ENCODE assay signal across 8 mouse cellular contexts in genomic region chr3:37398661-37399395, GRCm38 (mm10). TPM values are rescaled to one million over a fixed set of nuclear protein-coding genes. Genes with fewer than 3 reads are reported as not detected.
DNase-seq lines count a peak whose midpoint lies in the region; ATAC-seq and TF ChIP-seq lines count a peak whose summit lies in the region.

No protein-coding gene starts in this region.

- no peak overlapping the region for H3K4me3 ChIP-seq in heart, embryonic 11.5 days (ENCODE audit: low read depth, low read length)
- no peak overlapping the region for H3K4me3 ChIP-seq in heart, adult 2 months
- no peak overlapping the region for H3K4me3 ChIP-seq in thymus, adult 2 months (ENCODE audit: control insufficient read depth, insufficient read depth, low read length)
- no peak overlapping the region for H3K4me3 ChIP-seq in forebrain, embryonic 15.5 days

- no peak for TF ChIP-seq CTCF in heart, adult 2 months (IDR thresholded peaks at IDR 0.05)
- TF ChIP-seq CTCF in thymus, adult 2 months (IDR thresholded peaks at IDR 0.05; ENCODE audit: borderline replicate concordance, control insufficient read depth, extremely low read depth, insufficient read depth, low read length, poor library complexity): no peak

- H3K4me2 ChIP-seq in heart, embryonic 11.5 days: no peak overlapping the region
- no peak overlapping the region for H3K4me2 ChIP-seq in forebrain, embryonic 15.5 days (replicated peaks)

- H3K9me3 ChIP-seq in heart, embryonic 11.5 days (replicated peaks; ENCODE audit: control insufficient read depth, low read length): no peaks in the 10 kb centered on the region
- H3K9me3 ChIP-seq in forebrain, embryonic 15.5 days: no peaks in the 10 kb centered on the region

- no peaks in the 10 kb centered on the region for H3K36me3 ChIP-seq in heart, embryonic 11.5 days (ENCODE audit: control insufficient read depth, insufficient read depth, low read length)
- H3K36me3 ChIP-seq in heart, adult 2 months (ENCODE audit: control insufficient read depth, insufficient read depth, low read length): peaks cover 6% of the 10 kb centered on the region; the same call in 1 of the 2 replicates
- no peaks in the 10 kb centered on the region for H3K36me3 ChIP-seq in thymus, adult 2 months (ENCODE audit: control insufficient read depth, insufficient read depth, low read length)
- no peaks in the 10 kb centered on the region for H3K36me3 ChIP-seq in forebrain, embryonic 15.5 days

- H3K27me3 ChIP-seq in heart, embryonic 11.5 days (ENCODE audit: control insufficient read depth, insufficient read depth, low read length): no peaks in the 10 kb centered on the region
- no peaks in the 10 kb centered on the region for H3K27me3 ChIP-seq in heart, adult 2 months (ENCODE audit: control insufficient read depth, insufficient read depth, low read length)
- no peaks in the 10 kb centered on the region for H3K27me3 ChIP-seq in thymus, adult 2 months (ENCODE audit: control insufficient read depth, insufficient read depth, low read length)
- no peaks in the 10 kb centered on the region for H3K27me3 ChIP-seq in forebrain, embryonic 15.5 days

- TF ChIP-seq EP300 in heart, adult 2 months (IDR thresholded peaks at IDR 0.05; ENCODE audit: insufficient read depth, low read depth, low read length): 0 out of 2 replicates have a peak, but pooled peaks have one; percentile 46

- H3K9ac ChIP-seq in heart, embryonic 11.5 days (ENCODE audit: low read depth, low read length): no peak overlapping the region
- no peak overlapping the region for H3K9ac ChIP-seq in heart, adult 2 months (ENCODE audit: low read depth, low read length)
- no peak overlapping the region for H3K9ac ChIP-seq in forebrain, embryonic 15.5 days (replicated peaks)

- H3K27ac ChIP-seq in heart, embryonic 11.5 days (ENCODE audit: low read depth, low read length): no peak overlapping the region
- peak overlapping the region; percentile 52 for H3K27ac ChIP-seq in heart, adult 2 months
- H3K27ac ChIP-seq in thymus, adult 2 months (ENCODE audit: control insufficient read depth, insufficient read depth, low read length): no peak overlapping the region
- H3K27ac ChIP-seq in forebrain, embryonic 15.5 days (replicated peaks): no peak overlapping the region

- no peaks in the 10 kb centered on the region for H3K79me2 ChIP-seq in heart, adult 2 months (replicated peaks; ENCODE audit: control insufficient read depth, insufficient read depth, low read length)

- TF ChIP-seq POLR2A in heart, adult 2 months (IDR thresholded peaks at IDR 0.05; ENCODE audit: insufficient read depth, low read depth, low read length): no peak
- no peak for TF ChIP-seq POLR2A in thymus, adult 2 months (IDR thresholded peaks at IDR 0.05; ENCODE audit: control insufficient read depth, extremely low read depth, insufficient read depth, low read length, poor library complexity)

- no peak for ATAC-seq in heart, embryonic 11.5 days (replicated peaks; ENCODE audit: insufficient number of reproducible peaks, low FRiP score, low TSS enrichment)
- no peak for ATAC-seq in forebrain, embryonic 15.5 days (replicated peaks)

- no peaks in the 10 kb centered on the region for H3K4me1 ChIP-seq in heart, embryonic 11.5 days (ENCODE audit: control insufficient read depth, insufficient read depth, low read length)
- peaks cover 8% of the 10 kb centered on the region for H3K4me1 ChIP-seq in heart, adult 2 months (ENCODE audit: control insufficient read depth, insufficient read depth, low read length)
- H3K4me1 ChIP-seq in thymus, adult 2 months (replicated peaks; ENCODE audit: control insufficient read depth, insufficient read depth, low read length): no peaks in the 10 kb centered on the region
- no peaks in the 10 kb centered on the region for H3K4me1 ChIP-seq in forebrain, embryonic 15.5 days

- DNase-seq in heart, adult 11 months: peak; percentile 99
- DNase-seq in adipocyte (ENCODE audit: low spot score): peak; percentile 88
- peak; percentile 73 to 86 for DNase-seq in heart, adult 2 months
- DNase-seq in lung, postnatal 4 days: peak; percentile 66 to 88
- DNase-seq in left cerebral cortex, adult 9 months (ENCODE audit: low spot score in 2 of 2): no peak
- DNase-seq in thymus, adult 2 months: no peak

- intact Hi-C loops in heart, adult 2 months (cut with DNase I): no loop called here

- WGBS in heart, embryonic 11.5 days (ENCODE audit: insufficient replicate concordance): 74% methylated on average over 7 of the region's 7 CpGs
- WGBS in heart, adult 2 months: 58% methylated on average over 7 of the region's 7 CpGs
- WGBS in thymus, adult 2 months: 89% methylated on average over 7 of the region's 7 CpGs
- 86% methylated on average over 7 of the region's 7 CpGs for WGBS in forebrain, embryonic 15.5 days

RNA-seq across cellular contexts. Expression of gene Spata5, which starts 20.9 kb away (rescaled TPM):
- polyA plus RNA-seq in heart, embryonic 11.5 days (2014; fragmentation: Nextera tagmentation; extraction: Ambion mirVana): 27.8 TPM in 2 replicates
- total RNA-seq in heart, adult 2 months (2021): 10 to 100 TPM; 12.4 to 13.9 TPM
- polyA plus RNA-seq in heart, adult 2 months (2012; rRNA removed): 2.1 and 4.6 TPM in 2 replicates
- polyA plus RNA-seq in thymus, adult 2 months (2012; rRNA removed): 2.0 and 3.2 TPM in 2 replicates
- 33.7 and 34.7 TPM in 2 replicates for polyA plus RNA-seq in forebrain, embryonic 15.5 days (2015; fragmentation: Nextera tagmentation; extraction: Ambion mirVana)

RNA-seq across cellular contexts. Expression of gene Nudt6, which starts 21.2 kb away (rescaled TPM):
- 8.2 and 13.2 TPM in 2 replicates for polyA plus RNA-seq in heart, embryonic 11.5 days (2014; fragmentation: Nextera tagmentation; extraction: Ambion mirVana)
- total RNA-seq in heart, adult 2 months (2021): 10 to 100 TPM; 26.6 to 32.1 TPM
- polyA plus RNA-seq in heart, adult 2 months (2012; rRNA removed): 34.5 and 37.3 TPM in 2 replicates
- polyA plus RNA-seq in thymus, adult 2 months (2012; rRNA removed): 16.8 and 18.7 TPM in 2 replicates
- polyA plus RNA-seq in forebrain, embryonic 15.5 days (2015; fragmentation: Nextera tagmentation; extraction: Ambion mirVana): 5.1 and 5.9 TPM in 2 replicates

RNA-seq across cellular contexts. Expression of gene Fgf2, which starts 50.7 kb away (rescaled TPM):
- polyA plus RNA-seq in heart, embryonic 11.5 days (2014; fragmentation: Nextera tagmentation; extraction: Ambion mirVana): 1.4 and 1.5 TPM in 2 replicates
- total RNA-seq in heart, adult 2 months (2021): 10 to 100 TPM in 1 of 2 experiments, 1 to 10 TPM in 1; 9.0 to 14.2 TPM
- 3.6 and 9.7 TPM in 2 replicates for polyA plus RNA-seq in heart, adult 2 months (2012; rRNA removed)
- polyA plus RNA-seq in thymus, adult 2 months (2012; rRNA removed): 0.45 and 0.66 TPM in 2 replicates
- polyA plus RNA-seq in forebrain, embryonic 15.5 days (2015; fragmentation: Nextera tagmentation; extraction: Ambion mirVana): 0.37 and 0.69 TPM in 2 replicates

Comparison
In these comparisons a context has a peak if more than half of its experiments do, and no peak if none do; other contexts are left out.
1. DNase-seq: peak in heart, adult 11 months (single experiment), adipocyte (single experiment), heart, adult 2 months (2 of 2) and lung, postnatal 4 days (2 of 2); none in left cerebral cortex, adult 9 months (0 of 2) and thymus, adult 2 months (single experiment).